11 mouse cellular contexts compared by ENCODE assay signal in the genomic region with DNA sequence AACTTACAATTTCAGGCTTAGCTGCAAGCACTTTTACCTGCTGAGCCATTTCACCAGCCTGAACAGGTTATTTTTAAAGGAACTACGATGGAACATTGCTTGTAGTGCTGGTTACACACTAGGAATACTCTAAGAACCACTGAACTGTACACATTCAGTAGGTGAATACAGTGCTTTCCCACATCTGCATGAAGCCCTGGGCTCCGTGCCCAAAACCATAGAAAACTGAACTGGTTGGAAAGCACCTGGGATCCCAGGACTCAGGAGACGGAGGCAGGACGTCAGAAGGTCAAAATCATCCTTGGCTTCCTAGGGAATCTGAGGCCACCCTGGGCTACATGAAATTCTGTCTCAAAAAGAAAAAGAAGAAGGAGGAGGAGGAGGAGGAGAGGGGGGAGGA.
"Had no signal": no experiment of that assay in that cellular context is flagged by ENCODE, and none has a peak within 500 bp of the region (broad histone marks: within the 10 kb centered on the region; RNA-seq: fewer than 3 reads in every experiment).

No protein-coding gene starts in this region.

- H3K27ac ChIP-seq: intestine, embryonic 15.5 days; left cerebral cortex, adult 2 months; midbrain, embryonic 13.5 days had no signal

- ATAC-seq: lung, postnatal 0 days; midbrain, embryonic 13.5 days had no signal

- H3K9me3 ChIP-seq: intestine, embryonic 15.5 days; liver, embryonic 15.5 days; midbrain, embryonic 13.5 days had no signal

- H3K27me3 ChIP-seq: intestine, embryonic 15.5 days; liver, embryonic 15.5 days; midbrain, embryonic 13.5 days had no signal

- DNase-seq: lung, adult 2 months; lung, postnatal 36 days; right cerebral cortex, adult 18-20 months; right cerebral cortex, postnatal 25 days; thymus, postnatal 36 days had no signal

- H3K4me2 ChIP-seq: intestine, embryonic 15.5 days; liver, embryonic 11.5 days; liver, embryonic 15.5 days; midbrain, embryonic 13.5 days had no signal

- H3K9ac ChIP-seq: intestine, embryonic 15.5 days; liver, embryonic 15.5 days; midbrain, embryonic 13.5 days had no signal

- H3K36me3 ChIP-seq: intestine, embryonic 15.5 days; liver, embryonic 15.5 days; midbrain, embryonic 13.5 days had no signal

- H3K4me3 ChIP-seq: intestine, embryonic 15.5 days; left cerebral cortex, adult 2 months; liver, embryonic 15.5 days; midbrain, embryonic 13.5 days had no signal
